Mouse (Mus musculus) heart, adult 8-10 months (tissue): ENCODE data around the gene Mrpl2. TPM values are rescaled to one million over a fixed set of nuclear protein-coding genes. Genes with fewer than 3 reads are reported as not detected.

Experiments used
- DNase-seq: peaks from one replicate; pipeline ENCODE4 v3.0.0; 2022; ENCODE audit warnings: low spot score
- total RNA-seq, 4 experiments: library from RNA; stranded (reverse); gene quantifications; 2 replicates each; pipeline ENCODE4 v1.2.4; 2022

Gene Mrpl2
- total RNA-seq, 4 experiments from 2014 or later, result 115 to 133 (median 125) TPM

DNA sequence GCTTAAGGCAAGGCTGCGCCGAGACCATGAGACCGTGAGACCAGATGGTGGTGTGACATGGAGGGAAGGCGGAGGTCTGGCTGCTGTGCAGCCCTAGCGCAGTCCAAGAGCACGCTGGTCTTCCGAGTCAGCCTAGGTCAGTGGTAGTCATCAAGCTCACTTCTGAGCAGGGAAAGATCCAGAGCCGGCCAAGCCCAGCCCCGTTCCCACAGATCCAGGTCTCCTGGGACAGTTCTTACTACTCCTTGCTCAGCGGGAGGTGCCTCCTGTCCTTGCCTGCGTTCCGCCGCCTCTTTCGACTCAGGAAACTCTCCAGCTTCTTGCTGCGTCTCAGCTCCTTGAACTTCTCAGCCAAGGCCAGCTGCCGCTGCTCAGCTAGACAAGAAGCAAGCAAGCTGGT, 21.7 kb downstream of the Mrpl2 start:
- DNase-seq, result peak; percentile 37

DNA sequence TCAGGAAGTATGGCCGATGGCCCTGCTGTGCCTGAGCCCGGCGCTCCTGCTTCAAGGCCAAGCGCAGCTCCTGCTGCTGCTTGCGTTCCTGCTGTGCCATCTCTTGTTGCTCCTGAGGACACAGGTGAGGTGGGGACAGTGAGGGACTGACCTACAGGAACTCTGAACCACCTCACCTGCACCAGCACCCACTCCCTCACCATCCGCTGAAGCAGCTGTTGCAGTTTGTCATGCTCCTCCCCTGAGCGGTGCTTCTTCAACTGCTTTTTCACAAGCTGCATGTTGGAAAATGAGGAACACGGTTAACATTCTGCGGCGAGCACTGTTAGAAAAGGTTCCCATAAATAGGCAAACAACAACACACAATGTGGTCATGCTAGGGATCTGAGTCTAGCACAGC, 23.9 kb downstream of the Mrpl2 start:
- DNase-seq, result no peak

DNA sequence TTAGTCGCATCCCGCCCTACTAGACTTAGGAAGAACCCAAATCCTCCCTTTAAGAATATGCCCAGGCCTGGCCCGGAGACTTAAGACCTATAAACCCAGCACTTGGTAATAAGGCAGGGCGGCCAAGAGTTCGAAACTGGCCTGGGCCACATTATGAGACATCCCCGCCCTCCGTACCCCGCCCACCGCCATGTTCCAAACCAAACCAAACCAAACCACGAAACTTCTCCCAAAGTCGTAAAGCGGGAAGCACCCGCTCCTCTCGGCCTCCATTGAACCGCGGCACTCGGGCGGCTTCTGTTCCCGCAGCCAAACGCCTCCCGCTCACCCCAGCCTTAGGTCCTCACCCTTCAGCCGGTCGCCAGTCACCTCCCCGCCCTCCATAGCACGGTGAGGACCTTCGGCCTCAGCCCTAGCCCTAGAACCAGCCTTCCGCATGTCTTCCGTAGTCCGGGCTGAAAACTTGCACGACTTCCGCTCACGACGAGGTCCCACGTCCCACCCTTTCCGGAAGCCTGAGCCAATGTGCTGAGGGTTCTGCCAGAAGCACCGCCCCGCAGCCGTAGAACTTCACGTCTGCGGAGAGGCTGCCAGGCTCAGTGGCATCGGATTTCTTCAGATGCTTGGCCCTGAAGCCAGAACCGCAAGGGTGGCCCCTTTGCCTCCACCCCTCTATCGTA, 28.0 kb downstream of the Mrpl2 start, which contains the start of gene Rrp36:
TSS of gene Rrp36 (minus strand) at position 503 of the 680 bp plus-strand sequence.
- peak; percentile 94 for DNase-seq

- no peak for DNase-seq
These were observed 28.7 kb downstream of the Mrpl2 start for GRCm38 (mm10) chr17:46674530-46675283.

DNA sequence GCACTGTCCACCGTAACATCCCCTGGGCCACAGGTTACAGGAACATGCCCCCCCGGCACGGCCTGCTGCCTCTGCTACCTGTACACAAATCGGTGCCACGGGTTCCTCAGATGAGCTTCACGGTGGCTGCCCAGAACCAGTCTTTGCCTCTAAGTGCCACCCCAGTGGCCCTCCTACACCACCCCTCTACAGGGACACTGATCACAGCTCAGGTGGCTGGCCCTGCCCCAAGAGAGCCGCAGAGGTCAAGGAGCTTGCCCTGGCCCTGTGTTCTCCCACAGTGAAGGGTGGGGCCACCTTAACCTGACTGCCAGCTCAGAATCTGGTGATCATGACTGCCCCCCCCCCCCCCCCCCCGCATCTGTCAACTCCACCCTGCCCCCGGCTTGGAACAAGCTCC, 32.4 kb downstream of the Mrpl2 start, which contains the start of gene Mea1:
TSS of gene Mea1 (plus strand) at position 378 of the 400 bp plus-strand sequence.
- no peak for DNase-seq

GRCm38 (mm10) chr17:46678911-46679310, 32.9 kb downstream of the Mrpl2 start:
- DNase-seq, result peak; percentile 34

- DNase-seq, result peak; percentile 39
These were observed 34.1 kb downstream of the Mrpl2 start for GRCm38 (mm10) chr17:46679843-46680759.

- peak; percentile 93 for DNase-seq
These were observed 34.8 kb downstream of the Mrpl2 start, which contains the start of gene Klhdc3 for GRCm38 (mm10) chr17:46680760-46681373. Gene Klhdc3, minus strand, starts transcription at chr17:46680914.

DNA sequence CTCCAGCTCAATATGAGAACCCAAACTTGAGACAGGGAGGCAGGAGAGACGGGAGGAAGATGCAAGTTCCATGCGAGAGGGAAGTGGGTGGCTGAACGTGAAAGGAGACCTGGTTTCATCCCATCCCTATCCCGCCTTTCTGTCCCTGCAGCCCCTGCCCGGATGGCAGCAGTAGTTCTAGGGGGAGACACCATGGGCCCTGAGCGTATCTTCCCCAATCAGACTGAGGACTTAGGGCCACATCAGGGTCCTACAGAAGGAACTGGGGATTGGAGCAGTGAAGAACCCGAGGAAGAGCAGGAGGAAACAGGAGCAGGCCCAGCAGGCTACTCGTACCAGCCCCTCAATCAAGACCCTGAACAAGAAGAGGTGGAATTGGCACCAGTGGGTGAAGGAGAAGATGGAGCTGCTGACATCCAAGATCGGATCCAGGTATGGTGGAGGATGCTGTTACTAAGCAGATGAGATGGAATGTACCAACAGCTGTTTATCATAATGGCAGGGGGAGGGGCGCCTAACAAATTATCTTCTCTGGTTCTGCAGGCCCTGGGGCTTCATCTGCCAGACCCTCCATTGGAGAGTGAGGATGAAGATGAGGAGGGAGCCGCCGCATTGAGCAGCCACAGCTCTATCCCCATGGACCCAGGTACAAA, 35.6 kb downstream of the Mrpl2 start:
- no peak for DNase-seq

DNA sequence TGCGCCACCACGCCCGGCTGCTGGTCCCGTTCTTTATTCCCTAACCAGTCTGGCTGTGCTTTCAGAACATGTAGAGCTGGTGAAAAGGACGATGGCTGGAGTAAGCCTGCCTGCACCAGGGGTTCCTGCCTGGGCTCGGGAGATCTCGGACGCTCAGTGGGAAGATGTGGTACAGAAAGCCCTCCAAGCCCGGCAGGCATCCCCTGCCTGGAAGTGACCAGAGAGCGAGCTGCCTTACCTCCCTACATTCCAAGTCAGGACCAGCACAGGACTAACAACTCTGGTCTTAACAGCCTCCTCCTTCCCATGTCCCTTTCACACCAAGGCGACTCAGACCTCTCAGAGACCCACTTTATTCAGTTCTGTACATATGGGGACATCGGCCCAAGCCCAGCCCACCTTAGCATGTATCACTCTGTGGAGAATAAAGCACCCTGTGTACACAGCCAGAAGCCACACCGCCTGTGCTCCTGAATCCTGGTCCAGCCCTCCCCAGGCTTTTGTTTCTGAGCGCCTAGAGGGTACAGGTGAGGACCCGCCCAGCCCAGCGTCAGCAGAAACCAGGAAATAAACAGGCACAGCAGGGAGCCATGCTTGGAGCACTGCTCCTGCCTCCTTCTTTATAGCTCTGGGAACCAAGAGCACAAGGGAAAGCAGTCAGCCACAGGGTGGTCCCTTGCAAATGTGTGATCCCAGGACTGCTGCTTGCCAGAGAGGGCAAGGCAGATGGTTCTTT, 36.8 kb downstream of the Mrpl2 start:
- DNase-seq, result no peak

GRCm38 (mm10) chr17:46685913-46686312, 39.9 kb downstream of the Mrpl2 start:
- no peak for DNase-seq

DNA sequence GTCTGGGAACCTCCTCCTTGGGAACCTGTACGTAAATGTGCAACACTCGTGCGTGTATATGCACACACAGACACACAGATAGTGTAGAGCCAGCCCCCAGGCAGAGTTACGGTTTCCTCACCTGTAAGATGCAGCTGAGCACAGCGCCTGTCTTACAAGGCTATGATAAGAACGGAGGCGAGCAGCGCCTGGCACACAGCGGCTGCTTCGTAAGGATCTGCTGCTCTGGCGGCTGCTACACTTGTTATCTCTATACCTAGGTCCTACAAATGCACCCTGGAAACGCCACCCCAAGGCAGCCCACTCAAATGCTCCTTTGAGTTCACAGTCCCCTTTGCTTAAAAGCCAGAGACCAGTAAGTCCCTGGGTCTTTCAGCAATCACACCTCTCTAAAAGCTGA, 44.6 kb downstream of the Mrpl2 start:
- no peak for DNase-seq

GRCm38 (mm10) chr17:46691390-46691789, 45.4 kb downstream of the Mrpl2 start:
- DNase-seq, result no peak

- no peak for DNase-seq
These were observed 48.6 kb downstream of the Mrpl2 start for GRCm38 (mm10) chr17:46694517-46695063.

DNA sequence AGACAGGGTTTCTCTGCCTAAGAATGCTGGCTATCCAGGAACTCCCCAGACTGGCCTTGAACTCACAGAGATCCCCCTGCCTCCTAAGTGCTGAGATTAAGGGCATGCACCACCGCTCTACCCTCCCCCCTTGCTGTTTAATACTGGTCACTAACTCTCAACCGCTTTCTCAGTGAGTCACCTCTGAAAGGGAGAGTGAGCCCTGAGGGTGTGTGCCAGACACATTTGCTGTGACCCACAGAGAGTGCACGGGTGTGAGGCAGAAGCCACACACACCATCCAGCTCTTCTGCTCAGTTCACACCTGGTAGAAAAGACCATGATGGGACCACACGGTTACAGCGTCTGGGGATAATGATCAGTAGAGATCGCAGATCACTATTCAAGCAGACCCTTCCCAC, 52.5 kb downstream of the Mrpl2 start:
- no peak for DNase-seq

DNA sequence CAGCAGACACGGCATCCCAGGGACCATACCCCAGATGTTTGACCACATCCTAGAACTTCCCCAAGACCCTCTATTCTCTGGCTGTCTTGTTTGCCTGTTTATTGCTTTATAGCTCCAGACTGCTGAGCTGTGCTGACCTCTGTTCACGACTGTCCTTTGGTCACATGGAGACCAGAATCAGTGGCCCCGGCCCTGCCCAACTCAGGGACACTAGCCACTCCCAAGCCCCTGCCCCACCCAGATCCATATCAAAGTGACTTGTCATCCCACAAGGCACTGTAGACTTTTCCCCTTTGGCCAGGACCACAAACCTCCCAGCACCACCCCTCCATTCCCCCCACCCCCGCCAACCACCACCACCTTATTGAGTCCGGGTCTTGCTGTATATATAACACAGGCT, 53.2 kb downstream of the Mrpl2 start:
- DNase-seq, result no peak
